Mouse (Mus musculus): ENCODE results near the gene Gm9732. TPM values are rescaled to one million over a fixed set of nuclear protein-coding genes. Genes with fewer than 3 reads are reported as not detected.
"Not testable (repeated sequence)": the region's sequence is repeated elsewhere in the genome, so short reads cannot be mapped to it uniquely, and the experiment has no call there.

Gm9732 gene
- total and polyA plus RNA-seq, 3 experiments: 0.08 TPM; not detected in 2

DNA sequence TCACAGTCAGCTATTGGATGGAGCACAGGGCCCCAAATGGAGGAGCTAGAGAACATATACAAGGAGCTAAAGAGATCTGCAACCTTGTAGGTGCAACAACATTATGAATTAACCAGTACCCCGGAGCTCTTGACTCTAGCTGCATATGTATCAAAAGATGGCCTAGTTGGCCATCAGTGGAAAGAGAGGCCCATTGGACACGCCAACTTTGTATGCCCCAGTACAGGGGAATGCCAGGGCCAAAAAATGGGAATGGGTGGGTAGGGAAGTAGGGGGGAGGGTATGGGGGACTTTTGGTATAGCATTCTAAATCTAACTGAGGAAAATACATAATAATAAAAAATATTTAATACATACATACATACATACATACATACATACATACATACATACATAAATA lies 78.1 kb downstream of the Gm9732 start:
- not testable (repeated sequence) for H3K9ac ChIP-seq (ENCODE audit: control insufficient read depth, low read depth, low read length, poor library complexity, severe bottlenecking); H3K4me3 ChIP-seq (ENCODE audit: control insufficient read depth in 1 of 2, insufficient read depth in 1 of 2, low read depth in 2 of 2, low read length in 2 of 2); DNase-seq (ENCODE audit: low read depth, low spot score); H3K27me3 ChIP-seq (ENCODE audit: control insufficient read depth in 1 of 2, insufficient read depth in 2 of 2, low read length in 2 of 2); H3K79me2 ChIP-seq (ENCODE audit: control insufficient read depth, insufficient read depth, low read length, poor library complexity); H3K4me1 ChIP-seq (ENCODE audit: control insufficient read depth in 1 of 2, insufficient read depth in 2 of 2, low read length in 2 of 2); H3K9me3 ChIP-seq (replicated peaks; ENCODE audit: insufficient read depth, low read length); H3K36me3 ChIP-seq (ENCODE audit: control insufficient read depth in 1 of 2, insufficient read depth in 2 of 2, low read length in 2 of 2); H3K27ac ChIP-seq (ENCODE audit: control insufficient read depth, low read depth, low read length)

Other genes with a start within 250 kb of the Gm9732 start
- gene Gm8094, start 198.4 kb upstream of the Gm9732 start, total RNA-seq (2012; rRNA removed): not detected in 2 replicates
- gene Gm8094, start 198.4 kb upstream of the Gm9732 start, polyA plus RNA-seq (2012; ENCODE audit: insufficient read depth in 1 of 2, insufficient read length in 2 of 2, low read depth in 1 of 2, low replicate concordance in 2 of 2, missing spikeins in 1 of 2): not detected
- not detected in 2 replicates for gene Gm8104, start 174.4 kb upstream of the Gm9732 start, total RNA-seq (2012; rRNA removed)
- not detected for gene Gm8104, start 174.4 kb upstream of the Gm9732 start, polyA plus RNA-seq (2012; ENCODE audit: insufficient read depth in 1 of 2, insufficient read length in 2 of 2, low read depth in 1 of 2, low replicate concordance in 2 of 2, missing spikeins in 1 of 2)
- not detected in 2 replicates for gene Gm7233, start 95.2 kb upstream of the Gm9732 start, total RNA-seq (2012; rRNA removed)
- gene Gm7233, start 95.2 kb upstream of the Gm9732 start, polyA plus RNA-seq (2012; ENCODE audit: insufficient read depth in 1 of 2, insufficient read length in 2 of 2, low read depth in 1 of 2, low replicate concordance in 2 of 2, missing spikeins in 1 of 2): not detected
- gene Gm8122, start 39.7 kb upstream of the Gm9732 start, total RNA-seq (2012; rRNA removed): not detected in 2 replicates
- not detected for gene Gm8122, start 39.7 kb upstream of the Gm9732 start, polyA plus RNA-seq (2012; ENCODE audit: insufficient read depth in 1 of 2, insufficient read length in 2 of 2, low read depth in 1 of 2, low replicate concordance in 2 of 2, missing spikeins in 1 of 2)
- not detected in 2 replicates for gene Gm8126, start 16.4 kb upstream of the Gm9732 start, total RNA-seq (2012; rRNA removed)
- gene Gm8126, start 16.4 kb upstream of the Gm9732 start, polyA plus RNA-seq (2012; ENCODE audit: insufficient read depth in 1 of 2, insufficient read length in 2 of 2, low read depth in 1 of 2, low replicate concordance in 2 of 2, missing spikeins in 1 of 2): not detected
- not detected in 2 replicates for gene Gm8127, start 18.8 kb downstream of the Gm9732 start, total RNA-seq (2012; rRNA removed)
- gene Gm8127, start 18.8 kb downstream of the Gm9732 start, polyA plus RNA-seq (2012; ENCODE audit: insufficient read depth in 1 of 2, insufficient read length in 2 of 2, low read depth in 1 of 2, low replicate concordance in 2 of 2, missing spikeins in 1 of 2): not detected
- not detected in 2 replicates for gene 1700001F09Rik, start 72.8 kb downstream of the Gm9732 start, total RNA-seq (2012; rRNA removed)
- not detected for gene 1700001F09Rik, start 72.8 kb downstream of the Gm9732 start, polyA plus RNA-seq (2012; ENCODE audit: insufficient read depth in 1 of 2, insufficient read length in 2 of 2, low read depth in 1 of 2, low replicate concordance in 2 of 2, missing spikeins in 1 of 2)
- not detected in 2 replicates for gene Gm8138, start 141.3 kb downstream of the Gm9732 start, total RNA-seq (2012; rRNA removed)
- gene Gm8138, start 141.3 kb downstream of the Gm9732 start, polyA plus RNA-seq (2012; ENCODE audit: insufficient read depth in 1 of 2, insufficient read length in 2 of 2, low read depth in 1 of 2, low replicate concordance in 2 of 2, missing spikeins in 1 of 2): not detected